Comparison of ENCODE assay signal across 29 mouse cellular contexts in the genomic region with DNA sequence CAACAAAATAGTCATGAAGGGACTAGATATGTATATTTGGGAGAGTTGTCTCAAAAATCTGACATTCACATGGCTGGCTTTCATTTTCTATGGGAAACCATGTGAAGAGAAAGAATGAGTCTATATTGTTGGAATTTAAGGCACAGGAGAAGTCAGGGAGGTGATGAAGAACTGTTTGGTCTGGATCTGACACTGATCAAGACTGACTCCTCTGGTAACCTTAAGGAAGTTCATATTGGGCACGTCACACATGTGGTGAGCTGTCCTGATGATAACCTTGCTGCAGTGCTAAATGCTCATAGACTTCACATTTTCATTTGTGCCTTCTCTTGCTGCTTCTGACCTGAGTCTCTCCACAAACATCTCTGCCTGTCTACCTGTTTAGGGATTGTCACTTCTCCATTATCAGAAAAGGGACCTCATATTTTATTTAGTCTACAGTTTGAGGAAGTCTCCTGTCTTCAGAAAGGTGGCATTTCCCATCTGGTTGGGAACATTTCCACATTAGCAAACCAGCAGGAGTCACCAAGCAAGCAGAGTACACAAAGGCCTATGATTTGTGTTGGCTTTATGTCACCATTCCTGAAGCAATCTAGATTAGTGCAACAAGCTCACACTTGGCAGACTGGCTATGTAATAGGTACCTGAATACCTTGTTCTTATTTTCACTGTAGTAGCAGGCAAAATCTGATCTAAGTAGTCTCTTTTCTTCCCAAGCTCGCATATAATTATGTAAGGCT.
DNase-seq lines count a peak whose midpoint lies in the region; ATAC-seq and TF ChIP-seq lines count a peak whose summit lies in the region.
"Had no signal": no experiment of that assay in that cellular context is flagged by ENCODE, and none has a peak within 500 bp of the region (broad histone marks: within the 10 kb centered on the region; RNA-seq: fewer than 3 reads in every experiment).

No protein-coding gene starts in this region.

- no peaks in the 10 kb centered on the region for H3K36me3 ChIP-seq in megakaryocyte, embryonic 14.5 days (replicated peaks; ENCODE audit: low read length)
- H3K36me3 ChIP-seq: embryonic facial prominence, embryonic 10.5 days; embryonic facial prominence, embryonic 15.5 days; forebrain, embryonic 15.5 days; heart, embryonic 12.5 days; hindbrain, embryonic 13.5 days; liver, embryonic 12.5 days; midbrain, embryonic 12.5 days; neural tube, embryonic 13.5 days; stomach, embryonic 15.5 days had no signal

- peak; percentile 16 for DNase-seq in 416B (ENCODE audit: low read depth)
- no peak for DNase-seq in Patski (ENCODE audit: low read depth, low spot score)
- DNase-seq in fat pad, adult 2 months (ENCODE audit: extremely low read depth, low read depth, low spot score): peak; percentile 67
- DNase-seq in thymus, postnatal 14 days: no peak
- no peak for DNase-seq in urinary bladder, postnatal 4 days (ENCODE audit: low spot score in 2 of 2)
- DNase-seq in thymus, postnatal 36 days: no peak
- no peak for DNase-seq in T-cell, adult 2 months (ENCODE audit: low spot score)
- DNase-seq: adrenal gland, postnatal 10 days; cerebellum, adult 18-20 months; cerebellum, postnatal 10 days; gastrocnemius, postnatal 25 days; heart, adult 2 months; heart, postnatal 4 days; kidney, adult 8-10 months; kidney, postnatal 4 days; layer of hippocampus, postnatal 36 days; left cerebral cortex, postnatal 4 days; liver, postnatal 0 days had no signal

- CTCF ChIA-PET in Patski (lab: Charles Lee): interaction anchor here (1.2 to 1.8 kb wide), 3 partner anchors 11 to 54 kb away, joined by 3 to 4 read pairs (median 4); no protein-coding TSS in a partner anchor

- H3K27me3 ChIP-seq in Patski: peaks cover 3% of the 10 kb centered on the region
- no peaks in the 10 kb centered on the region for H3K27me3 ChIP-seq in megakaryocyte, embryonic 14.5 days (replicated peaks)
- H3K27me3 ChIP-seq: embryonic facial prominence, embryonic 15.5 days; forebrain, embryonic 15.5 days; heart, embryonic 12.5 days; hindbrain, embryonic 13.5 days; liver, embryonic 12.5 days; midbrain, embryonic 12.5 days; neural tube, embryonic 13.5 days; stomach, embryonic 15.5 days had no signal

- peaks cover 26% of the 10 kb centered on the region for H3K4me1 ChIP-seq in megakaryocyte, embryonic 14.5 days
- H3K4me1 ChIP-seq: embryonic facial prominence, embryonic 10.5 days; embryonic facial prominence, embryonic 15.5 days; forebrain, embryonic 15.5 days; heart, embryonic 12.5 days; hindbrain, embryonic 13.5 days; liver, embryonic 12.5 days; midbrain, embryonic 12.5 days; neural tube, embryonic 13.5 days; stomach, embryonic 15.5 days had no signal

- no peaks in the 10 kb centered on the region for H3K9me3 ChIP-seq in megakaryocyte, embryonic 14.5 days
- H3K9me3 ChIP-seq: embryonic facial prominence, embryonic 10.5 days; embryonic facial prominence, embryonic 15.5 days; forebrain, embryonic 15.5 days; heart, embryonic 12.5 days; hindbrain, embryonic 13.5 days; liver, embryonic 12.5 days; midbrain, embryonic 12.5 days; neural tube, embryonic 13.5 days; stomach, embryonic 15.5 days had no signal

- no peak for TF ChIP-seq CTCF in Patski (IDR thresholded peaks at IDR 0.05)

- in situ Hi-C loops in Patski (cut with MboI; ENCODE audit: low pct_unique_long_range_greater_than_20kb): no loop called here

- ATAC-seq in Patski: peak; percentile 51
- ATAC-seq: forebrain, embryonic 15.5 days; intestine, embryonic 16.5 days; liver, embryonic 12.5 days; liver, postnatal 0 days had no signal

- POLR2A ChIA-PET in Patski (lab: Charles Lee): interaction anchor here (0.9 kb wide), 1 partner anchor 13 kb away, joined by 6 read pairs; no protein-coding TSS in a partner anchor

- peak overlapping the region; percentile 42 for H3K4me3 ChIP-seq in megakaryocyte, embryonic 14.5 days (replicated peaks)
- H3K4me3 ChIP-seq: embryonic facial prominence, embryonic 10.5 days; embryonic facial prominence, embryonic 15.5 days; forebrain, embryonic 15.5 days; heart, adult 2 months; heart, embryonic 12.5 days; hindbrain, embryonic 13.5 days; liver, embryonic 12.5 days; midbrain, embryonic 12.5 days; neural tube, embryonic 13.5 days; stomach, embryonic 15.5 days had no signal

Comparison
In these comparisons a context has a peak if more than half of its experiments do, and no peak if none do; other contexts are left out.
1. DNase-seq: peak in 416B (single experiment) and fat pad, adult 2 months (single experiment); none in Patski (single experiment), thymus, postnatal 14 days (single experiment), urinary bladder, postnatal 4 days (0 of 2), thymus, postnatal 36 days (0 of 2) and T-cell, adult 2 months (single experiment).